Mouse (Mus musculus): ENCODE measurements around the gene Mpzl3.

- no peak for TF ChIP-seq CTCF (IDR thresholded peaks at IDR 0.05; ENCODE audit: low read depth)
- TF ChIP-seq EP300 (IDR thresholded peaks at IDR 0.05; ENCODE audit: low read depth), result no peak
These were observed 47.6 kb upstream of the Mpzl3 start for GRCm38 (mm10) chr9:45007404-45007803.

Measured in heart, postnatal 0 days (tissue).